Mouse (Mus musculus): ENCODE measurements around the gene Baat. TPM values are rescaled to one million over a fixed set of nuclear protein-coding genes. Genes with fewer than 3 reads are reported as not detected.

Gene Baat
- polyA plus RNA-seq (2015; fragmentation: Nextera tagmentation; extraction: Ambion mirVana), result not detected in 2 replicates

DNA sequence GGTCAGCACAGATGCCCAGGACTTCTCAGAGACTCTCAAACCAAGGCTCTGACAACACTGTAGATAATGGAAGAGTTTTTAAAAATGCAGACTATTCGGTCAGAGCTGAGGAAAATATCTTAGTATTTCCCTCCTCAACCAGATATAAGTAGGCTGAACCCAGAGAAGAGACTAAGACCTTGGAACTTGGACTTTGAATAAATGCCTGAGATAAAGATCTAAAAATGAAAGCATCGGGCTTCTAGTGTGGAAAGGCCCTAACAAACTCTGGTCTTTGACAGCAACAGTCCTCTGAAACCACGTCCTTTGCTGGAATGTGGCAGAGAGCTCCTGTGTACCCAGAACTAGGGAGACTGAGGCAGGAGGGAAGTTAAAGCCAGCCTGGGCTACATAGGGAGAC, at the start of gene Baat:
Gene Baat, minus strand, starts transcription at position 172 of the 400 bp plus-strand sequence.
- Histone ChIP-seq H3K9me3 (ENCODE audit: control insufficient read depth, low read length) (no peaks in the 10 kb centered on the region), H3K4me2 (ENCODE audit: low read depth, low read length) (no peak within 1 kb of the TSS), H3K36me3 (ENCODE audit: control insufficient read depth, insufficient read depth, low read length) (no peaks in the 10 kb centered on the region), H3K4me3 (ENCODE audit: low read length) (no peak within 1 kb of the TSS), H3K4me1 (replicated peaks; ENCODE audit: control insufficient read depth, insufficient read depth, low read length) (no peaks in the 10 kb centered on the region), H3K27me3 (ENCODE audit: control insufficient read depth, insufficient read depth, low read depth, low read length) (no peaks in the 10 kb centered on the region), H3K27ac (ENCODE audit: low read length) (no peak within 1 kb of the TSS), H3K9ac (ENCODE audit: low read length) (no peak within 1 kb of the TSS)
- 48% methylated on average over 3 of the region's 3 CpGs for WGBS
- no peak for ATAC-seq (ENCODE audit: low read depth)

DNA sequence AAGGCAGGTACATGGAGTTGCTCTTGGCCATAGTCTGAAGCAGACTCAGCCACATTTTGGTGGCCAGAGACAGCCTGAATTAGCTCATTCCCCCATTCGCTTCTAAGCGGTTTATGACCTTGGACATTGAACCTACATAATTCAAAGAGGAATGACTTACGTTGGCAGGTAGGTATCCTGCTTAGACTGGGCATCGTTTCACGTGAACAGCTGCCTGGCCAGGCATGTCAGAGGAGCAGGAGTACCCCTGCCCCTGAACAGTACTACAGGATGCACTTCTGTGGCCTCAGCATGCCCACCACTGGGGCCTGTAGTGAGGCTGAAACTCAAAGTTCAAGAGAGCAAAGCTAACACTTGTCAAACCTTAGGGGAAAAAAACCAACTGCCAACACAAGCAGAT, 47.0 kb upstream of the Baat start:
- 81% methylated on average over 5 of the region's 5 CpGs for WGBS
- Histone ChIP-seq H3K4me2 (ENCODE audit: low read depth, low read length) (no peak overlapping the region), H3K4me1 (replicated peaks; ENCODE audit: control insufficient read depth, insufficient read depth, low read length) (no peaks in the 10 kb centered on the region), H3K4me3 (ENCODE audit: low read length) (no peak overlapping the region), H3K9me3 (ENCODE audit: control insufficient read depth, low read length) (no peaks in the 10 kb centered on the region), H3K9ac (ENCODE audit: low read length) (no peak overlapping the region), H3K27me3 (ENCODE audit: control insufficient read depth, insufficient read depth, low read depth, low read length) (no peaks in the 10 kb centered on the region), H3K27ac (ENCODE audit: low read length) (no peak overlapping the region), H3K36me3 (ENCODE audit: control insufficient read depth, insufficient read depth, low read length) (no peaks in the 10 kb centered on the region)
- ATAC-seq (ENCODE audit: low read depth), result no peak

DNA sequence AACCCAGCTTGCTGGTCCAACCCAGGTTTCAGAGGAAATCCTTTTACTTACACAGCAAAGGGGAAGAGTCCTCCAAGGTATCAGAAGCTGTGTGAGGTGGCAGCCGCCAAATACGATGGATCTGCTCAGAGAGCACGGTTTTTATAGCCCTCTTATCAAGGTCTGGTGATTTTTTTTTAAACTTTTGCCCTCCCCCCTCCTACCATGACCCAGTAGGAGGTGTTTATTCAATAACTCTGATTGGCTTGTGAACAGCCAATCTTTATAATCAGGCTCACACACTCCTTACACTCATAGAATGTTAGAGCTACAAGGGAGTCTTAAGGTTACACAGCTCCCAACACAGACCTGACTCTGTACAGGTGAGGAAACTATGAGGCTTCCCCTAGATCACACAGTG, 43.0 kb upstream of the Baat start, which contains the start of gene Aldob:
Gene Aldob, minus strand, starts transcription at position 164 of the 400 bp plus-strand sequence.
- Histone ChIP-seq H3K27ac (ENCODE audit: low read length) (no peak within 1 kb of the TSS), H3K27me3 (ENCODE audit: control insufficient read depth, insufficient read depth, low read depth, low read length) (no peaks in the 10 kb centered on the region)

DNA sequence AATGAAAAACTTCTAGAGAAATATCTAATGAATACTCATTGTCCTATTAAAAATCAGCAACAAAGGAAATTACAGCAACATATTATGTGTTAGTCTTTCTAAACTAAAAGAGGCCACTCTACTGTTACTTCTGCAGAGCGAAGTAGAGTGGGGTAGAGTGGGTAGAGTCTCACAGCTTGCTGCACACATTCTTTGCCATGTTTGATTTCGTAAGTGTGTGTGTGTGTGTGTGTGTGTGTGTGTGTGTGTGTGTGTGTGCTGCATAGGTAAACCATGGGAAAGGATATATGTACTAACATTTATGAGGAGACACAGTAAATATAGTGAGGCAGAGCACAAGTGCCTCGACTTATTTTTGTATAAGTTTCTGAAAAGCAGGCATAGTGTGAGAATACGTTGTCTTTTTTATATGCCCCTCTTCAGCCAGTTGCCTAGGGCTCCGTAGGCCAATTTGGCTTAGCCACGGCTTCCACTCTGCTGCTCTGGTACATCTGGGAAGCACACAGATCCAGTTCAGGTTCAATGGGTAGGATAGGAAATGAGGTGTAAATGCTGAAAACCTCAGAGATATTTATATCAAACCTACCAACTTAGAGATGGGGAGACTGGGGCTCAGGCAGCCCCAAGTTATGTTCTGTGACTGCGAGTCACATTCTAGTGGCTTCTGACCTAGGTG, 41.3 kb upstream of the Baat start:
- Histone ChIP-seq H3K9ac (ENCODE audit: low read length) (no peak overlapping the region), H3K4me2 (ENCODE audit: low read depth, low read length) (no peak overlapping the region), H3K4me3 (ENCODE audit: low read length) (no peak overlapping the region), H3K27me3 (ENCODE audit: control insufficient read depth, insufficient read depth, low read depth, low read length) (no peaks in the 10 kb centered on the region), H3K27ac (ENCODE audit: low read length) (no peak overlapping the region), H3K4me1 (replicated peaks; ENCODE audit: control insufficient read depth, insufficient read depth, low read length) (no peaks in the 10 kb centered on the region), H3K9me3 (ENCODE audit: control insufficient read depth, low read length) (no peaks in the 10 kb centered on the region), H3K36me3 (ENCODE audit: control insufficient read depth, insufficient read depth, low read length) (no peaks in the 10 kb centered on the region)
- 80% methylated on average over 7 of the region's 7 CpGs for WGBS
- ATAC-seq (ENCODE audit: low read depth), result no peak

More for the DNA sequence above, 43.0 kb upstream of the Baat start, which contains the start of gene Aldob:
- H3K4me2 ChIP-seq (ENCODE audit: low read depth, low read length), result no peak within 1 kb of the TSS
- no peak within 1 kb of the TSS for H3K9ac ChIP-seq (ENCODE audit: low read length)
- WGBS, result 23% methylated on average over 3 of the region's 3 CpGs
- H3K4me1 ChIP-seq (replicated peaks; ENCODE audit: control insufficient read depth, insufficient read depth, low read length), result no peaks in the 10 kb centered on the region
- no peak within 1 kb of the TSS for H3K4me3 ChIP-seq (ENCODE audit: low read length)
- ATAC-seq (ENCODE audit: low read depth), result no peak
- no peaks in the 10 kb centered on the region for H3K36me3 ChIP-seq (ENCODE audit: control insufficient read depth, insufficient read depth, low read length)
- no peaks in the 10 kb centered on the region for H3K9me3 ChIP-seq (ENCODE audit: control insufficient read depth, low read length)

GRCm38 (mm10) chr4:49546873-49547543, 40.7 kb upstream of the Baat start:
- H3K27ac ChIP-seq (ENCODE audit: low read length), result no peak overlapping the region
- WGBS, result 58% methylated on average over 6 of the region's 6 CpGs

GRCm38 (mm10) chr4:49546026-49546425, 39.7 kb upstream of the Baat start:
- no peaks in the 10 kb centered on the region for H3K27me3 ChIP-seq (ENCODE audit: control insufficient read depth, insufficient read depth, low read depth, low read length)
- H3K27ac ChIP-seq (ENCODE audit: low read length), result no peak overlapping the region
- H3K36me3 ChIP-seq (ENCODE audit: control insufficient read depth, insufficient read depth, low read length), result no peaks in the 10 kb centered on the region
- H3K4me2 ChIP-seq (ENCODE audit: low read depth, low read length), result no peak overlapping the region
- 74% methylated on average over 2 of the region's 2 CpGs for WGBS
- ATAC-seq (ENCODE audit: low read depth), result no peak
- no peak overlapping the region for H3K4me3 ChIP-seq (ENCODE audit: low read length)
- H3K9ac ChIP-seq (ENCODE audit: low read length), result no peak overlapping the region
- no peaks in the 10 kb centered on the region for H3K4me1 ChIP-seq (replicated peaks; ENCODE audit: control insufficient read depth, insufficient read depth, low read length)
- H3K9me3 ChIP-seq (ENCODE audit: control insufficient read depth, low read length), result no peaks in the 10 kb centered on the region

More at GRCm38 (mm10) chr4:49546873-49547543, 40.7 kb upstream of the Baat start:
- H3K4me3 ChIP-seq (ENCODE audit: low read length), result no peak overlapping the region
- no peaks in the 10 kb centered on the region for H3K27me3 ChIP-seq (ENCODE audit: control insufficient read depth, insufficient read depth, low read depth, low read length)
- H3K4me1 ChIP-seq (replicated peaks; ENCODE audit: control insufficient read depth, insufficient read depth, low read length), result no peaks in the 10 kb centered on the region
- H3K36me3 ChIP-seq (ENCODE audit: control insufficient read depth, insufficient read depth, low read length), result no peaks in the 10 kb centered on the region
- no peaks in the 10 kb centered on the region for H3K9me3 ChIP-seq (ENCODE audit: control insufficient read depth, low read length)
- ATAC-seq (ENCODE audit: low read depth), result no peak
- H3K9ac ChIP-seq (ENCODE audit: low read length), result no peak overlapping the region
- no peak overlapping the region for H3K4me2 ChIP-seq (ENCODE audit: low read depth, low read length)

DNA sequence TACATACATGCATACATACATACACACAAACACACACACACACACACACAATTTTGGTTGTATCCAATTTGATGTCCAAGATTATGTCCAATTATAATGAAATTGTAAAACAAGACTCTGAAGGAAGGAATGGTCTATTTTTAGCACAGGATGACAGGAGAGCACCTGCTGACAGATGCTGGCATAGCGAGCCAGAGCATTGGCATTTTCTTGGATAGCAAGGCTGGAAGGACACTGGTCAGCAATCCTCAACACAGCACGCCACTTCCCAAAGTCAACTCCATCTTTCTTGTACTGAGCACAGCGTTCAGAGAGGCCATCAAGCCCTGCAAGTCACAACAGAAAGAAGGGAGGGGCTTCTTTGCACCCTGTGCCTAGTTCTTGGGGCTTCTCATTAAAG, 34.6 kb upstream of the Baat start:
- Histone ChIP-seq H3K4me1 (replicated peaks; ENCODE audit: control insufficient read depth, insufficient read depth, low read length) (no peaks in the 10 kb centered on the region), H3K9me3 (ENCODE audit: control insufficient read depth, low read length) (no peaks in the 10 kb centered on the region), H3K36me3 (ENCODE audit: control insufficient read depth, insufficient read depth, low read length) (no peaks in the 10 kb centered on the region), H3K4me2 (ENCODE audit: low read depth, low read length) (no peak overlapping the region), H3K9ac (ENCODE audit: low read length) (no peak overlapping the region), H3K27ac (ENCODE audit: low read length) (no peak overlapping the region), H3K27me3 (ENCODE audit: control insufficient read depth, insufficient read depth, low read depth, low read length) (no peaks in the 10 kb centered on the region), H3K4me3 (ENCODE audit: low read length) (no peak overlapping the region)
- 73% methylated on average over 3 of the region's 3 CpGs for whole genome bisulfite sequencing
- ATAC-seq (ENCODE audit: low read depth), result no peak

- peak; percentile 72 for ATAC-seq (ENCODE audit: low read depth)
Measured at GRCm38 (mm10) chr4:49539665-49540064, 33.3 kb upstream of the Baat start.

GRCm38 (mm10) chr4:49536671-49537070, 30.3 kb upstream of the Baat start:
- Histone ChIP-seq H3K4me1 (replicated peaks; ENCODE audit: control insufficient read depth, insufficient read depth, low read length) (no peaks in the 10 kb centered on the region), H3K4me2 (ENCODE audit: low read depth, low read length) (no peak overlapping the region), H3K27me3 (ENCODE audit: control insufficient read depth, insufficient read depth, low read depth, low read length) (no peaks in the 10 kb centered on the region), H3K4me3 (ENCODE audit: low read length) (no peak overlapping the region), H3K27ac (ENCODE audit: low read length) (no peak overlapping the region), H3K36me3 (ENCODE audit: control insufficient read depth, insufficient read depth, low read length) (peaks cover 4% of the 10 kb centered on the region), H3K9me3 (ENCODE audit: control insufficient read depth, low read length) (no peaks in the 10 kb centered on the region), H3K9ac (ENCODE audit: low read length) (no peak overlapping the region)
- WGBS, result 63% methylated on average over 4 of the region's 4 CpGs
- no peak for ATAC-seq (ENCODE audit: low read depth)

More at GRCm38 (mm10) chr4:49539665-49540064, 33.3 kb upstream of the Baat start:
- Histone ChIP-seq H3K9me3 (ENCODE audit: control insufficient read depth, low read length) (no peaks in the 10 kb centered on the region), H3K4me2 (ENCODE audit: low read depth, low read length) (no peak overlapping the region), H3K9ac (ENCODE audit: low read length) (no peak overlapping the region), H3K4me1 (replicated peaks; ENCODE audit: control insufficient read depth, insufficient read depth, low read length) (no peaks in the 10 kb centered on the region), H3K36me3 (ENCODE audit: control insufficient read depth, insufficient read depth, low read length) (no peaks in the 10 kb centered on the region), H3K27me3 (ENCODE audit: control insufficient read depth, insufficient read depth, low read depth, low read length) (no peaks in the 10 kb centered on the region), H3K27ac (ENCODE audit: low read length) (no peak overlapping the region), H3K4me3 (ENCODE audit: low read length) (no peak overlapping the region)
- WGBS, result 40% methylated on average over 6 of the region's 6 CpGs
